Mouse (Mus musculus) adrenal gland, adult 18-20 months (tissue): ENCODE measurements around the gene Spock1. TPM values are rescaled to one million over a fixed set of nuclear protein-coding genes. Genes with fewer than 3 reads are reported as not detected.
A peak's percentile ranks its signal among the peaks of the same experiment; 100 is the strongest.
"Not testable (repeated sequence)": the region's sequence is repeated elsewhere in the genome, so short reads cannot be mapped to it uniquely, and the experiment has no call there.

Source experiments
- DNase-seq, 2 experiments: peaks; one replicate each; pipeline ENCODE4 v3.0.0; 2021 to 2022; ENCODE audit warnings: low spot score in 2 of 2
- total RNA-seq, 2 experiments: library from RNA; stranded (reverse); gene quantifications; 1 replicate in 1 of 2; 2 replicates in 1 of 2; pipeline ENCODE4 v1.2.3; 2021

Spock1 gene
- total RNA-seq, 2 experiments from 2014 or later = 9.4 to 10.9 TPM

GRCm38 (mm10) chr13:57611326-57612171, 296.6 kb downstream of the Spock1 start:
- DNase-seq = no peak

GRCm38 (mm10) chr13:57609946-57610345, 298.2 kb downstream of the Spock1 start:
- DNase-seq = no peak

- no peak for DNase-seq
Observed at GRCm38 (mm10) chr13:57604437-57604836, 303.7 kb downstream of the Spock1 start.

GRCm38 (mm10) chr13:57603226-57603625, 304.9 kb downstream of the Spock1 start:
- no peak for DNase-seq

- DNase-seq = no peak
Observed at GRCm38 (mm10) chr13:57595761-57596051, 312.4 kb downstream of the Spock1 start.

- DNase-seq = no peak
Observed at GRCm38 (mm10) chr13:57595032-57595760, 312.9 kb downstream of the Spock1 start.

GRCm38 (mm10) chr13:57589338-57589914, 318.7 kb downstream of the Spock1 start:
- DNase-seq = not testable (repeated sequence)

GRCm38 (mm10) chr13:57588558-57589273, 319.4 kb downstream of the Spock1 start:
- DNase-seq = no peak

GRCm38 (mm10) chr13:57585131-57585530, 323.0 kb downstream of the Spock1 start:
- peak in 1 of 2 experiments; percentile 23 for DNase-seq

- no peak for DNase-seq
Observed at GRCm38 (mm10) chr13:57582314-57582976, 325.7 kb downstream of the Spock1 start.

GRCm38 (mm10) chr13:57577541-57578244, 330.4 kb downstream of the Spock1 start:
- no peak for DNase-seq

- no peak for DNase-seq
Observed at GRCm38 (mm10) chr13:57573501-57573900, 334.6 kb downstream of the Spock1 start.

GRCm38 (mm10) chr13:57568404-57568803, 339.7 kb downstream of the Spock1 start:
- DNase-seq = no peak

- DNase-seq = no peak
Observed at GRCm38 (mm10) chr13:57555186-57555585, 352.9 kb downstream of the Spock1 start.

GRCm38 (mm10) chr13:57549743-57550142, 358.4 kb downstream of the Spock1 start:
- DNase-seq = no peak

GRCm38 (mm10) chr13:57536988-57537547, 371.1 kb downstream of the Spock1 start:
- no peak for DNase-seq

- no peak for DNase-seq
Observed at GRCm38 (mm10) chr13:57534325-57534724, 373.8 kb downstream of the Spock1 start.

- DNase-seq = no peak
Observed at GRCm38 (mm10) chr13:57525946-57526345, 382.2 kb downstream of the Spock1 start.

- DNase-seq = no peak
Observed at GRCm38 (mm10) chr13:57524546-57524945, 383.6 kb downstream of the Spock1 start.

- DNase-seq = no peak
Observed at GRCm38 (mm10) chr13:57523366-57523765, 384.8 kb downstream of the Spock1 start.
